Mouse (Mus musculus): ENCODE measurements around the gene Zfp513.
"Not testable (repeated sequence)": the region's sequence is repeated elsewhere in the genome, so short reads cannot be mapped to it uniquely, and the experiment has no call there.

Zfp513 gene

GRCm38 (mm10) chr5:31201742-31202590, at the start of gene Zfp513:
Zfp513 (minus strand) TSS chr5:31202303.
- DNase-seq (ENCODE audit: low spot score) = peak; percentile 97

- DNase-seq (ENCODE audit: low spot score) = no peak
These were observed 49.5 kb upstream of the Zfp513 start, which contains the start of gene Krtcap3 for GRCm38 (mm10) chr5:31251541-31252101. Krtcap3 (plus strand) TSS chr5:31251691.

- DNase-seq (ENCODE audit: low spot score) = no peak
These were observed 48.6 kb upstream of the Zfp513 start for GRCm38 (mm10) chr5:31250716-31251115.

- no peak for DNase-seq (ENCODE audit: low spot score)
These were observed 40.1 kb upstream of the Zfp513 start for GRCm38 (mm10) chr5:31242191-31242590.

GRCm38 (mm10) chr5:31241522-31242034, 39.5 kb upstream of the Zfp513 start:
- DNase-seq (ENCODE audit: low spot score) = no peak

GRCm38 (mm10) chr5:31240637-31241521, 38.8 kb upstream of the Zfp513 start, which contains the start of the genes Nrbp1 and Gm9970:
Nrbp1 (plus strand) TSS chr5:31240864.
Gm9970 (minus strand) TSS chr5:31241232.
- DNase-seq (ENCODE audit: low spot score) = peak; percentile 95

- no peak for DNase-seq (ENCODE audit: low spot score)
These were observed 24.5 kb upstream of the Zfp513 start for GRCm38 (mm10) chr5:31226641-31227040.

GRCm38 (mm10) chr5:31222696-31223095, 20.6 kb upstream of the Zfp513 start:
- DNase-seq (ENCODE audit: low spot score) = no peak

- DNase-seq (ENCODE audit: low spot score) = no peak
These were observed 19.3 kb upstream of the Zfp513 start for GRCm38 (mm10) chr5:31221304-31221945.

- DNase-seq (ENCODE audit: low spot score) = peak; percentile 94
These were observed 18.6 kb upstream of the Zfp513 start, which contains the start of gene Ppm1g for GRCm38 (mm10) chr5:31220448-31221303. Ppm1g (minus strand) TSS chr5:31220687.

- DNase-seq (ENCODE audit: low spot score) = peak; percentile 29
These were observed 17.9 kb upstream of the Zfp513 start for GRCm38 (mm10) chr5:31219911-31220447.

- DNase-seq (ENCODE audit: low spot score) = no peak
These were observed 17.4 kb upstream of the Zfp513 start for GRCm38 (mm10) chr5:31219474-31219873.

- DNase-seq (ENCODE audit: low spot score) = no peak
These were observed 17.0 kb upstream of the Zfp513 start for GRCm38 (mm10) chr5:31219070-31219469.

- no peak for DNase-seq (ENCODE audit: low spot score)
These were observed 16.2 kb upstream of the Zfp513 start for GRCm38 (mm10) chr5:31218294-31218693.

GRCm38 (mm10) chr5:31216554-31216953, 14.5 kb upstream of the Zfp513 start:
- not testable (repeated sequence) for DNase-seq (ENCODE audit: low spot score)

- DNase-seq (ENCODE audit: low spot score) = no peak
These were observed 2.3 kb upstream of the Zfp513 start for GRCm38 (mm10) chr5:31204421-31204820.

- DNase-seq (ENCODE audit: low spot score) = no peak
These were observed 1.8 kb upstream of the Zfp513 start for GRCm38 (mm10) chr5:31203866-31204265.

- no peak for DNase-seq (ENCODE audit: low spot score)
These were observed 830 bp upstream of the Zfp513 start for GRCm38 (mm10) chr5:31202933-31203332.

GRCm38 (mm10) chr5:31201042-31201741, 911 bp downstream of the Zfp513 start:
- DNase-seq (ENCODE audit: low spot score) = no peak

Data from ovary, adult 18-20 months (tissue).